Mouse (Mus musculus): Measurements from ENCODE around the gene Olfr340. TPM values are rescaled to one million over a fixed set of nuclear protein-coding genes. Genes with fewer than 3 reads are reported as not detected.

The Olfr340 gene
- polyA plus RNA-seq (2017; shearing (Covaris generic)): not detected

DNA sequence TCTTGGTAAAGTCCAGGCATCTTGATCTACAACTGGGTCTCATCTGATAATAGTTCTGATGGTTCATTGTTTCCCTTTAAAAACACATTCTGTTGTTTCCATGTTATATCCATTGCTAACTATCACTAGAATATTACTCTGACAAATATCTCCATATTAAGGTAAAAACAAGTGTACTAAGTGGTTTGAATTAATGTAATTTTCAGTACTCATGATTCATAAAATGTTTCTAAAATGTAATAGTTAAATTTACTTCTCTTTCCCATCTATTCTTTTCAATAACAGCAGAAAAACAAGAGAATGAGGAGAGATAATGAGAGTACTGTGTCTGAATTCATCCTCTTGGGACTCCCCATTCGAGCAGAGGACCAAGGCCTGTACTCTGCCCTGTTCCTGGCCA is at the start of gene Olfr340:
Gene Olfr340 (plus strand): TSS at position 301 of the 400 bp plus-strand sequence.

DNA sequence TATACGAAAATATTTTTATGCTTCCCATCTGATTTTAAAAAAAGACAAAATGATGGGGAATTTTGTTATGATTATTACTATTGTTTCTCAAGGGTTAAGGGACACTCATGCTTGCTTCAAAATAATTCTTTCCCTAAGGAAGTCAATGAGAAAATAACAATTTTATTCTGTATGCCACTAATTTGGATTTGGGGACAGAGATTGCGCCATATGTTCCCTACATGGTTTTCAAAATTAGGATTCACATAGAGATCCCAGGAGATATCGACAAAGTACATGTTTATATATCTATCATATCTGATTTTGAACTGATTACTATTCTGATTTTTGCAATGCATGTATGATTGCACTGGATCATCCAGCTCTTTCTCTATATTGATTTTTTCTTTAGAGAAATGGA is 33.7 kb upstream of the Olfr340 start, which contains the start of gene Olfr339:
Gene Olfr339 (plus strand): TSS at position 301 of the 400 bp plus-strand sequence.

DNA sequence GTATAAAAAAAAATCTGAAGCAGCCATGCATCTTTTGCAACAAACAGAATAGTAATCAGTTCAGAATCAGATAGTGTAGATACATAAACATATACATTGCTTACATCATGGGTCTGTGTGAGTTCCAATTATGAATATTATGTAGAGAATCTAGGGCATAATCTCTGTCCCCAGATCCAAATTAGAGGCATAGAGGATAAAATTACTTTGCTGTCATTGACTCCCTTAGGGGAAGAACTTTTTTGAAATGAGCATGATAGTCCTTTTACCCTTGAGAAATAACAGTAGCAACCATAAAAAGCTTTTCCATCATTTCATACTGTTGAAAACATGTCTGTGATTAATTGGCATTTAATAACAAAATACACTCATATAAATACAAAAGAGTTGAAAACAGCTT is 30.0 kb downstream of the Olfr340 start, which contains the start of gene Olfr341:
Gene Olfr341 (minus strand): TSS at position 101 of the 400 bp plus-strand sequence.

Other genes starting within 250 kb of the Olfr340 start
- 1.9 TPM for gene Ptgs1, start 222.2 kb upstream of the Olfr340 start, polyA plus RNA-seq (2017; shearing (Covaris generic))
- gene Olfr338, start 79.1 kb upstream of the Olfr340 start, polyA plus RNA-seq (2017; shearing (Covaris generic)): 0.05 TPM
- gene Olfr339, start 33.6 kb upstream of the Olfr340 start, polyA plus RNA-seq (2017; shearing (Covaris generic)): not detected
- gene Olfr341, start 29.9 kb downstream of the Olfr340 start, polyA plus RNA-seq (2017; shearing (Covaris generic)): not detected
- gene Olfr342, start 72.4 kb downstream of the Olfr340 start, polyA plus RNA-seq (2017; shearing (Covaris generic)): not detected
- not detected for gene Olfr344, start 114.1 kb downstream of the Olfr340 start, polyA plus RNA-seq (2017; shearing (Covaris generic))
- gene Olfr345, start 187.5 kb downstream of the Olfr340 start, polyA plus RNA-seq (2017; shearing (Covaris generic)): not detected
- not detected for gene Olfr346, start 233.2 kb downstream of the Olfr340 start, polyA plus RNA-seq (2017; shearing (Covaris generic))